Mouse (Mus musculus): ENCODE measurements at regions not wholly inside any gene's neighbourhood (a gene's known extent, or its start where the extent isn't known, plus 50 kb on each side); places are given as distances from the start of the nearest gene placed in this dataset.

DNA sequence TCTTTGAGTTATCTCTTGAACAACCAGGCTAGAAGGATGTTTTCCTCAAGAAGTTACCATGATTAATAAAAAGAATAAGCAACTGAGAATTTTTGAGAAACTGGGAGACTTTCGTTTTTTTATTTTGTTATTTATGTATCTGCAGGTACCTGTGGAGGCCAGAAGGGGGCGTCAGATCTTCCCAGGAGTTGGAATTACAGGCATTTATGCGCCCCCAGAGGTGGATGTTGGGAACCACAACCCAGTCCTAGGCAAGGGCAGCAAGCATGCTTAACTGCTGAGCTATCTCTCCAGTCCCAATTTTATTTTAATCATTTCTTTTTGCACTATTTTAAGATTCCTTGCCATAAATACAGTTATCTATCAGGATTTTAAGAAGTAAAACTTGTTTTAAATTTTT is 140.0 kb upstream of the Lmcd1 start:
- peak; percentile 2 for DNase-seq

DNA sequence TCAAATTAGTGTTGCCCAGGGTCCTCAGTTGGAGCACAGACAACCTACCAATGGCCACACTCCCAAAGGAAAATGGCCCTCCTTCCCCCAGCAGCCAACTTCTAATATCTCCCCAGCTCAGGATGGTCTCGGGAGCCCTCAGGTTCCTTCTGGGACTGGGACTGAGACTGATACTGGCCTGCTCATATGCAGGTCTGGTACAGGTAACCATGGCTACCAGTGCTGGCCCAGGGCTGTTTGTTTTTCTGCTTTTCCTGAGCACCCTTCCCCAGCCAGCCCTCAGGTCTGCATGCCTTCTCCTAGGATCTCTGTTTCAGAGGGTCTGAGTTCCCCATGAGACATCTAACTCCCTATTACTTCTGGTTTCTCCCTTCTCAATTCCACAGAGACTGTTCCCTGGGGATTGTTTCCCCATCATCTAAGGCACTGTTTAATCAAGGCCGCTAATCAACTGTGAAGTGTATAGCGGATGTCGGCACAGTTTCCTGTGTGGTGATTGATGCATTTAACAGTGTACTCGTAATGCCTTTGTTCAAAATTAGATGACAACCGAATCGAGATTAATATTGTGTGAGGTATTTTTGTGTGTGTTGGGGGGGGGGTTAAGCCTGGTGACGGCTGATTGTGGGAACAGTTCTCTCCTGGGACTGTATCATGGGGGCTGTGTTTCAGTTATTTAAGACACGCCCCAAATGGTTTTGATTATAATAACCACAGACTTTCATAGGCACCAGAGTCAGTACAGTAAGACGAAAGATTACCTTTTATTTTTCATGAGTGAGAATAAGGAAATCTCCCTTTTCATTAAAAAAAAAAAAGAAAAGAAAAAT is 120.8 kb upstream of the Lmcd1 start:
- DNase-seq: no peak

DNA sequence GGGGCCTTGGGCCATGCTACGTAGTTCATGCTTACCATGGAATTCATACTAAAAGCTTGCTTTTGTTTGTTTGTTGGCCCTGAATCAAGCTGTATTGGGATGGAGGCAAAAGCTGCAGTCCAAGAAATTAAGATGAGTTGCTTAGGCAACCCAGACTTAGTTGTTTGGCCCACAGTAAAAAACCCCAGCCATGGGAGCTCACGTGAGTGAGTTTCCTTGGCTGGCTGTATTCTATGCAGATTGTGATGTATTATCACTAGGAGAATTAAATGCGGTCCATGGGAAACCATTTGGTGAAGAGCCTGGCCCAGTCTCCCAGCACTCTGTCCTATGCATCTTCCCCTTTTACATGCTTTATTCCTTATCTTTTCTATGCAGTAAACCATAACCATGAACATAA is 106.1 kb upstream of the Lmcd1 start:
- DNase-seq: no peak

DNA sequence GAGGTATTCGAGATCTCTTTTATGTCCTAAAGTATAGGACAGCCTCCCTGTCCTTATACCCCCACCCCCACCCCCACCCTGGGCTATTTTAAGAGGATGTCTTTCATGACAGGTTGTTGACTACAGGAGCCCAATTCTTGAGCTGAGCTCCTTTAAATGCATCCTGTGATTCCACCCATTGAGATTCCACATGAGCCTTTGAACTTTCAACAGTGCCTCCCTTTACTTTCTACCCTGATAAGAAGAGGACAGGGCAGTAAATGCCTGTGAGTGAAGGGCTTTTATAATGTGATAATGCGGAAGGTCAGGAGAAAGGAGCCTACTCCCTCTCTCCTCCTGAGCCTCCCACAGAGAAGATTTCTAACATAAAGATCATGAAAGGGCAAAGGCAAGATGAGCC is 97.2 kb upstream of the Lmcd1 start:
- no peak for DNase-seq

DNA sequence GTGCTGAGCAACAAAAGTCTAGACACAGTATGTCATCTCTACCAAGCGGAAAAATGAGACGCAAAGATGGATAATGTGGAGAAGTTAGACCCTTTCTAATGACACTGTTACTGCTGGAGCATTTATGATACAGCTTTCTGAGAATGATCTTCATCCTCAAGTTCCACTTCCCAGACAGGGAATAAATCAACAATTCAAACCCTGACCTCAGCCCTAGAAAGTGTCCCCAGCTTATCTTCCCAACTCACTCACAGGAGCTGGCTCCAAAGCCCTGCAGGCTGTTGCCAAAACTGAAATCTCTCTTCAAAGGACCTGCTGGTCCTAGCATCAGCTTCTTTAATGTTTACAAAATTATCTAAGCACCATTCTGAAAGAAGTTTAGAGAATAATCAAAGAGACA is 85.9 kb upstream of the Lmcd1 start:
- DNase-seq: no peak

DNA sequence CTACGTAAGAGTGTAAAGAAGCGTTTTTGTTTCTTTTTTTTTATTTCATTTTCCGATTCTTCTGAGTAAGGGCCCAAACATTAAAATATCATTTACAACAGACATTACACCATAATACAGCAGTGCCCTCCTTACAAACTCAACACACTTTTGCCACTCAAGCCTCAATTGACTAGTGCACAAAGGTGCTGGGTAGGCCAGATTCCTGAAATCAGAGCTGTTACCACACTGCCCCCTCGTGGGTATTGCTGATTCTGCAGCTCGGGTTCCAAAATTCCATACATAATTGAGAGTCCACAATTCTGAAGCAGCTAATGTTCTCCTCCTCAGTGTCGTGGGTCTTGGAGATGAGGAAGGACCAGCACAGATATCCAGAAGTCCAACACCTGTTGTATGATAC is 82.5 kb upstream of the Lmcd1 start:
- peak; percentile 64 for DNase-seq

DNA sequence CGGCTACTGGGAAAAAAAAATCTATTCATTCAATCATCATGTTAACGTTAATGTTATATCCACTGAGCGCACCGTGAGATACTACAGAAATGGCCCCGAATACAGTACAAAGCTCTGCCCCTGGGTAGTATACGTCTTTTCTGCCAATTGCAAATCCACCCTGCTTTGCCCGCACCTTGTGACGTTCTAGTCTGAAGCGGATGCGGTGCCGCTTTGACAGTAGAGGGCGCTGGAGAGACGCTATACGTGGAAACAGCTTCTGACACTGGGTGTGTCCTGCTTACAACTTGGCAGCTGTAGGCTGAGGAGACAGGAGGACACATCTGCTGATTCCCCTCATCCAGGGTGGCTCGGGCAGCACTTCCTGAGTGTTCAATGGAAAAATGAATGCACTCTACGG is 76.1 kb upstream of the Lmcd1 start:
- DNase-seq: peak; percentile 90

DNA sequence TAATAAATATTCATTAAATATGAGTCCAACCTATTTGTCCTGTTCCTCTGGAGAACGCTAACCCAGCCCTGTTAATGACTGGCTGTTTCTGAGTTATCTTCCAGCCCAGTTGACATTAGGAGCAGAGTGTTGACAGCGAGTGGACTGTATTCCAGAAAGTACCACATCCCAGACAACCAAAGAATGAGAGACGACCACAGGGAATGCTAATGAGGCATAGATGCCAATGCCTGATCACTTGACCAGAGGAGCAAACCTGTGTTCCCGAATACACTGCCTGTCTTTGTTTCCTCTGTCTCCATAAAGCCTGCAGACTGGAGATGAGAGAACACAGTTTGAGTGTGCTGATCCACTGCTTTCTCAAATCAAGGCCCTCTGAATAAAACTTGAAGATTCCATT is 74.3 kb upstream of the Lmcd1 start:
- no peak for DNase-seq

DNA sequence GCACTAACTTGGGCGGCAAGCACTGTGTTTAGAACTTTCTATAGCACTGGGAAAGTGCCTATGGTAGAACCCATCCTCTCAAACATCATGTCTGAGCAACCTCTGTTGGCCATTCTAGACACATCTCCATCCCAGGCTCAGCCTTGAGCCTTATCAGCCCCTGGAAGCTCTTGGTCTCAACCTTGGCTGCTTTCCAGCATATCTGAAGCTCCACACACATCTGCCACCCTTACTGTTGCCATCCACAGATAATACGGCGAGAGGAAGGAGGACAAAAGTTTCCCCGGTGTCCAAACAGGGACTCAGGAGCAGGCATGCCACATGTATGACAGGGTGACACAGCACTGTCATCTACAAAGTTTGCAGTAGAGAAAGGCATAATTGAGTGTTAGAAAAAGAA is 71.4 kb upstream of the Lmcd1 start:
- no peak for DNase-seq

DNA sequence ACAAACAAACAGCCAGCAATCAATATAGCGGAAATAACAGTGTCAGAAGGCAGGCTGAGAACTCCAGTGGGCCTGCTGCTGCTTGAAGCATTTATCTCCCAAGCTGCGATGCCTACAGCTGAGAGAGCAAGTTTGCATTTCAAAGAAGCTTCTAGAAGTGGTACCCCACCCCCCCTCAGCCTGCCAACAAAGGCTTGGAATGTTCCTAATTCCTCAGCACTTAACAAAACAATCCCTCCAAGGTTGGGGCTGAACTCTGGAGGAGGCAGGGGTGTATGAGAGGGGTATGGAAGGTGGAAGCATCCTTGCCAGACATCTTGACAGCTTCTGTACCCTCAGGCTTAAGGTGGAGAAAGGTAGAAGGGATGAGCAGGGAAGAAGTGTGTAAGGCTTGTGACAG is 70.2 kb upstream of the Lmcd1 start:
- no peak for DNase-seq

DNA sequence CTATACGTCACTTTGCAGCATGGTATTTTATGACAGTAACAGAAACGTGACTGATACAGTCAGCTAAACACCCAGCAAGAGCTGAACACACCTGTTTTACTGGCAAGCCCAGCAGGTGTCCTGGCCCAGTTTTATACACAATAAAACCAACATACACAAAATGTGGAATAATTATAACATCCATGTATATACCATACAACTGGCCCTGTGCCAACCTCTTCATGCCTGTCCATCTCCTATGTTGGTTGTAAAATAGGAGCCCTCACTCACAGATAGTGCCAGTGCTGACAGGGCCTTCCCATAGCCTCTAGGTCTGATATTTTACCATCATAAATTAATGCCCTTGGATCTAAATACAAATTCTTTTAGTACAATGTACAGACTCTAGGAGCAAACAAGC is 68.6 kb upstream of the Lmcd1 start:
- DNase-seq: no peak

DNA sequence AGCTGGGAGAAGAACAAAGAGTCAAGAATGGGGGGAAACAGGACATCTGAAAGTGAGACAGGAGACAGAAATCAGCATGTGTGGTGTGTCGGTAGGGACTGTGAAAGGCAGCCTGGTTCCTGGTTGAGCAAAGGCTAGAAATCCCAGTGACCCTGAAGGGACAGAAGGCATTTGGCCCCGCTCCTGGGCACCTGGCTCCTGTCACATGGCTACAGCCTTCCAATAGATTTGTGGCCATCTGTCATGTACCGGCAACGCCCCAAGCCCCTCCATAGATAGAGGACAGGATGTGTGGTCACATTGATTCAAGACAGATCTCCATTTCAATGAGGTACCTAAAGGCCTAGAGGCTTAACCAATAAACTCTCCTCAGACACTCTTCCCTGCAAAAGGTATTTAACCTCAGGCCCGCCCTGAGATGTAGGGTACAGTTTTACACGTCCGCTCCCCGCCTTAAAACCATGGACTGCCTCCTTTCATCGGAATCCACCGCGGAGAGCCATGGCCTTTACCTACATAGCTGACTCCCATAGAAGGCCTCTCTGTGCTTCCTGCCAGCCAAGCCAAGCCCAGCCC is 68.0 kb upstream of the Lmcd1 start:
- DNase-seq: no peak

DNA sequence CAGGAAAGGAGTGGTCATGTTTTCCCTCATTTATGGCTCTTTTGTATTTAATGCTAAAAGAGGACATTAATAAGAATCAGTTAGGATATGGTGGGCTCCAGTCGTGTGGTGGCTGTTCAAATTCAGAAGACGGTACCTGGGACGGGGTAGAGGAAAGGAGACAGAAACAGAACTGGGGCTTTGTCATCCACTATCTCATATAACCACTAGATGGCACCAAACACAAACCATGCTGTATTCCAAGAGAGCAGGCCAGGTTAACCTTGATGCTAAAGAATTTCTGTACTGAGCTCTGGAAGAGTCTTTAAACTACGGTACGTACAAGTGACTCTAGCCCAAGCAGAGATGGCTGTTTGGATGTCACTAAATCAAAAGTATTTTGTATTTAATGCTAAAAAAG is 66.3 kb upstream of the Lmcd1 start:
- peak; percentile 51 for DNase-seq

DNA sequence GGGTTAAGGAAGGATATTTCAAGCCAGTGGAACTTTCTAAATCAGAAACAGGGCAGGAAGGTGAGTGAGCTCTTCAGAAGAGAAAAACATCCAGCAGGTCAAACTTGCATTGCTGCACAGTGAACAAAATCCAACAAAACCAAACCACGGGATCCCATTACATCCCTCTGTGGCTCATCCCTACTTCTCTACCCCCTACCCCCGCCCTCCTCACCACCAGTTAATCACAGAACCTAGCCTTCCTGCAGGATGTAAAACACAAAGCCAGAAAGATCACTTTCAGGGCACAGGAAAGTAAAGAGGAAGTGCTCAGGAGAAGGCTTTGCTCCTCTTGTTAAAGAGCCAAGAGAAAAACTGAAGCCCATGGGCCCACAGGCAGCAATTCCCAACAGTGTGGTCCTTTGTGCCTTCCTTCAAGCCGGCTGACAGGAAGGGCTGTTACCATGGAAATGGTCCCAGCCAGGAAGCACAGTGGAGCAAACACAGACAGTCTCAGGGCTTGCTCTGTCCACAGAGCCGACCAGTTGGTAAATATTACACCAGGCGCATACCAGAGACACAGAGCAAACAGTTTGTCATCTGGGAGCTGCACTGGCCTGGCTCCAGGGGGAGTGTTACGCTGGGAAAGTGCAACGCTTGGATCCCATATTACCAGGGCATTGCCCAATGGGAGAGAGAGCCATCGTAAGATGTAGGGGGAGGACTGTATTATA is 63.2 kb upstream of the Lmcd1 start:
- DNase-seq: peak; percentile 16

DNA sequence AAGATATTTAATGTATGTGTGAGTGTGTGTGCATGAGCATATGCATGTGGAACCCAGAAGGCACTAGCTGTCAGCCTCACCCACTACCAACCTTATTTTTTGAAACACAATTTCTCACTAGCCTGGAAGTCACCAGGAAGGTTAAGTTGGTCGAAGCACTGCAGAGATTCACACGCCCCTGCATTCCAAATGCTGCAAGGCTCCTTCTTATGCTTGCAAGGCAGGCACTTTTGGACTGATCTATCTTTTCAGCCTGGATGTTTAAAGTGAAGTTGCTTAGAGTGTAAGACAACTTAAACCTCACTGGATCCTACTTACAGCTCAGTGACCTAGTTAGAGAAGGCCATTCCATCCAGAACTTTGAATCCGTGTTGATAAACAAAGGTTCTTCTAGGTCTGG is 56.7 kb upstream of the Lmcd1 start:
- DNase-seq: no peak

DNA sequence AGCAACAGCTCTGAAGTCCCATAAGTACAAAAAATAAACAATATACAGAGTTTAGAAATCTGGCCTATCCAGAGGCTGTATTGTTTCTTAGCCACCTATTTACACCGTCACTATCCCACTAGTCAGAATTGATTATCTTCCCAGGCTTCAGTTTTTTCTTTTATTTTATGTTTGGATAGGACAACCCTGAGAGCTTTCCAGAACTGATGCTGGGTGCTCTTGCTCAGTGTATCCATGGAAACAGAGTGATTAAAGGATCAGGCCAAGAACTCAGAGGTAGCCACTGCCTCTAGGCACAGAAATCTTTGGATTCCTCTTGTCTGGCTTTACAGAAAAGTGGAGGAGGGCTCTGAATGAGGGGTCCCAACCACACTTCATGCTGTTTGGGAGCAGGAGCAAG is 55.3 kb upstream of the Lmcd1 start:
- DNase-seq: no peak

DNA sequence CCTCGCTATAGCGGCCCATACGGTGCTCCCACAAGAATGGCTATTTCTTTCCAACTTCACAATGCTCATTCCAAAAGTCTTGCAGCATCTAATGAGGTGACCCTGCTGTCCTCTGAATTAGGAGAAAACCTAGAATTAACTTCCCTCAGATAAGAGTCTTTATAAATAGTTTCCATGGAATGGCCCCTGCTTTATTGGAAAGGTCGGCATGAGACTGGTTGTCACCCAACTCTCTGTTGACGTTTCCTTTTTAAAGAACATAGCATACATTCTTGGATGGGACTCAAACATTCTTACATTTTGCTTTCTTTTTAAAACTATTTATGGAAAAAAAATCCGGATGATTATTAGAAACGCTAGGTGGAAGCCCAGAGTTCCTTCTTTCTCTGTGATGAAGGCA is 53.9 kb upstream of the Lmcd1 start:
- DNase-seq: no peak

DNA sequence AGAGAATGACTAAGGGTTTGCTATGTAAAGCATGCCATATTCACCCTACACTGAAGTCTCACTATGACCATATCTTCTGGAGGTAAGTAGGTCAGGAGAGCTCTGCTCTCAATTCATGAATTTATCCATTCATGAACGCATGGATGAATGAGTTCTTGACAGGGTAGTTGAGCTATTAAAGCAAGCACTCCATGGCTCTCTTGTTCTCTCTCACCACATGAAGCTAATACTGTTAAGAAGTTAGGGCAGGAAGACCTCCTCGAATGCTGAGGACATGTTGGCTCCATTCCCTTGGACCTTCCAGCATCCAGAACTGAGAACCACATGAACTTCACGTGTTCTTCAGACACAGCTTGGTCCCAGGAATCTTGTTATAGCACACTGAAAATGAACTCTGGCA is 53.4 kb upstream of the Lmcd1 start:
- no peak for DNase-seq

DNA sequence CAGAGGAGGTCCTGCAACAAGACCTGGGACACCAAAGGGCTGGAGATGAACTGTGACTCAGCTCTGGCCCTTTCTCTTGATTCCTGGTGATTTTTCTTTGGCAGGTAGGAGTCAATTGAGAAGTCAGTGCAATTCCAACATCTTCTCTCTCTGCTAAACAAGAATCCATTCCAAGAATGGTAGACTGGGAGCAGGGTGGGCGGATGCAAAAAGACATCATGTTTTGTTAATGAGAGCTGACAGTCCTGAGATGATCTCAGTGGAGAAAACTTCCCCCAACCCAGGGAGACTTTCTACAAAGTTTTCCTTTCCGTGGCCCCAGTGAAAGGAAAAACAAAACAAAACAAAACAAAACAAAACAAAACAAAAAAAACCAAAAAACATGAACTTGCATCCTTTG is 52.2 kb upstream of the Lmcd1 start:
- DNase-seq: no peak

DNA sequence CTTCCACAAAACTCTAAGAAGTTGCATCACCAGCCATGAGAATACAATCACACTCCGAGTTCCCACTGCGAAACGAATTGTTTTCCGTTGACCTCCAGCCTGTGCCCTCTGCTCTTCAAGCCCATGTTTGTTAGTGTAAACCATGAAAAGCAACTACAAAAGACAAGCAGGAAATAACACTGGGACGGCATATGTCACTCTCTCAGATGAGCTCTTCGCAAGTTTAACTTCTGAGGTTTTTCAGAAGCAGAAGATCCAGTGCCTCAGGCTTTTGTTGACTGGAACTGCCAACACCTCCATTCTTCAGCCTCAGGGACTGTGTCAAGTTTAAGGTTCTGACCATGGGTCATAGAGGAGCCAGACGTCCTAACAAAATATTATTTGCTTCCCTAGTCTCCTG is 50.2 kb upstream of the Lmcd1 start:
- DNase-seq: no peak
